ENCODE assay signal across 35 mouse cellular contexts in genomic region chr2:110481327-110481726, GRCm38 (mm10).
"Had no signal": no experiment of that assay in that cellular context is flagged by ENCODE, and none has a peak within 500 bp of the region (broad histone marks: within the 10 kb centered on the region; RNA-seq: fewer than 3 reads in every experiment).

No protein-coding gene starts in this region.

- H3K9ac ChIP-seq: heart, embryonic 12.5 days; heart, embryonic 13.5 days; heart, embryonic 15.5 days; hindbrain, embryonic 12.5 days; hindbrain, embryonic 13.5 days; hindbrain, embryonic 14.5 days; hindbrain, embryonic 15.5 days; intestine, embryonic 15.5 days; kidney, embryonic 15.5 days had no signal

- ATAC-seq: hindbrain, embryonic 16.5 days; hindbrain, postnatal 0 days; inflammation-experienced regulatory T-cells, adult 6 months; intestine, embryonic 15.5 days; intestine, embryonic 16.5 days; intestine, postnatal 0 days had no signal

- H3K27me3 ChIP-seq: heart, embryonic 12.5 days; heart, embryonic 13.5 days; heart, embryonic 15.5 days; hindbrain, embryonic 12.5 days; hindbrain, embryonic 13.5 days; hindbrain, embryonic 15.5 days; intestine, embryonic 15.5 days; kidney, embryonic 15.5 days had no signal

- H3K9me3 ChIP-seq: heart, embryonic 10.5 days; heart, embryonic 12.5 days; heart, embryonic 13.5 days; heart, embryonic 15.5 days; hindbrain, embryonic 10.5 days; hindbrain, embryonic 12.5 days; hindbrain, embryonic 13.5 days; hindbrain, embryonic 15.5 days; intestine, embryonic 15.5 days; kidney, embryonic 15.5 days had no signal

- H3K4me2 ChIP-seq: heart, embryonic 11.5 days; heart, embryonic 12.5 days; heart, embryonic 13.5 days; heart, embryonic 15.5 days; hindbrain, embryonic 12.5 days; hindbrain, embryonic 13.5 days; hindbrain, embryonic 14.5 days; hindbrain, embryonic 15.5 days; intestine, embryonic 15.5 days; kidney, embryonic 15.5 days had no signal

- DNase-seq: heart, postnatal 10 days; heart, postnatal 14 days; heart, postnatal 36 days; heart, postnatal 4 days; kidney, adult 11 months; kidney, adult 18-20 months; kidney, adult 2 months; kidney, adult 8-10 months; kidney, adult 9 months; kidney, postnatal 10 days; kidney, postnatal 14 days; kidney, postnatal 25 days; kidney, postnatal 36 days; kidney, postnatal 4 days; layer of hippocampus, adult 9-11 months; layer of hippocampus, postnatal 36 days had no signal

- H3K4me3 ChIP-seq: heart, embryonic 10.5 days; heart, embryonic 12.5 days; heart, embryonic 13.5 days; heart, embryonic 15.5 days; hindbrain, embryonic 10.5 days; hindbrain, embryonic 12.5 days; hindbrain, embryonic 13.5 days; hindbrain, embryonic 15.5 days; intestine, embryonic 15.5 days; kidney, embryonic 15.5 days; layer of hippocampus, adult 2 months had no signal

- H3K36me3 ChIP-seq: heart, embryonic 10.5 days; heart, embryonic 12.5 days; heart, embryonic 13.5 days; heart, embryonic 15.5 days; hindbrain, embryonic 10.5 days; hindbrain, embryonic 12.5 days; hindbrain, embryonic 13.5 days; hindbrain, embryonic 15.5 days; intestine, embryonic 15.5 days; kidney, embryonic 15.5 days had no signal

- H3K4me1 ChIP-seq: heart, embryonic 10.5 days; heart, embryonic 12.5 days; heart, embryonic 13.5 days; heart, embryonic 15.5 days; hindbrain, embryonic 10.5 days; intestine, embryonic 15.5 days; kidney, embryonic 15.5 days had no signal

- H3K27ac ChIP-seq: heart, embryonic 10.5 days; heart, embryonic 13.5 days; heart, embryonic 15.5 days; hindbrain, embryonic 10.5 days; hindbrain, embryonic 12.5 days; hindbrain, embryonic 13.5 days; hindbrain, embryonic 14.5 days; hindbrain, embryonic 15.5 days; hindbrain, postnatal 0 days; intestine, embryonic 15.5 days; kidney, embryonic 15.5 days; kidney, postnatal 0 days; layer of hippocampus, adult 2 months had no signal
